Mouse (Mus musculus): ENCODE results near the gene Slc51a. TPM values are rescaled to one million over a fixed set of nuclear protein-coding genes. Genes with fewer than 3 reads are reported as not detected.
"Not testable (repeated sequence)": the region's sequence is repeated elsewhere in the genome, so short reads cannot be mapped to it uniquely, and the experiment has no call there.

Gene Slc51a
- polyA plus RNA-seq, 1 experiment from 2014 or later, result 1.3 TPM

GRCm38 (mm10) chr16:32502621-32503335, 15.1 kb upstream of the Slc51a start:
- H3K4me3 ChIP-seq (ENCODE audit: low read depth, low read length), result no peak overlapping the region
- no peaks in the 10 kb centered on the region for H3K36me3 ChIP-seq (ENCODE audit: control insufficient read depth, insufficient read depth)
- no peaks in the 10 kb centered on the region for H3K9me3 ChIP-seq (replicated peaks; ENCODE audit: control insufficient read depth, low read length)
- H3K27me3 ChIP-seq (ENCODE audit: control insufficient read depth, insufficient read depth, low read depth, low read length), result peaks cover 4% of the 10 kb centered on the region
- ATAC-seq (ENCODE audit: low read depth), result no peak
- H3K4me2 ChIP-seq (ENCODE audit: low read depth, low read length), result no peak overlapping the region
- H3K9ac ChIP-seq (ENCODE audit: low read depth, low read length), result no peak overlapping the region
- peaks cover 17% of the 10 kb centered on the region for H3K4me1 ChIP-seq (ENCODE audit: control insufficient read depth, low read depth, low read length)
- H3K27ac ChIP-seq (ENCODE audit: low read length), result no peak overlapping the region
- 64% methylated on average over 12 of the region's 12 CpGs for WGBS (ENCODE audit: insufficient replicate concordance)

GRCm38 (mm10) chr16:32501459-32501858, 13.8 kb upstream of the Slc51a start:
- H3K9ac ChIP-seq (ENCODE audit: low read depth, low read length), result no peak overlapping the region
- no peak overlapping the region for H3K4me3 ChIP-seq (ENCODE audit: low read depth, low read length)
- peaks cover 4% of the 10 kb centered on the region for H3K27me3 ChIP-seq (ENCODE audit: control insufficient read depth, insufficient read depth, low read depth, low read length)
- no peaks in the 10 kb centered on the region for H3K36me3 ChIP-seq (ENCODE audit: control insufficient read depth, insufficient read depth)
- WGBS (ENCODE audit: insufficient replicate concordance), result 64% methylated on average over 7 of the region's 7 CpGs
- peaks cover 5% of the 10 kb centered on the region for H3K4me1 ChIP-seq (ENCODE audit: control insufficient read depth, low read depth, low read length)
- no peak overlapping the region for H3K27ac ChIP-seq (ENCODE audit: low read length)
- no peak for ATAC-seq (ENCODE audit: low read depth)
- no peak overlapping the region for H3K4me2 ChIP-seq (ENCODE audit: low read depth, low read length)
- no peaks in the 10 kb centered on the region for H3K9me3 ChIP-seq (replicated peaks; ENCODE audit: control insufficient read depth, low read length)

GRCm38 (mm10) chr16:32499430-32500037, 11.9 kb upstream of the Slc51a start:
- Histone ChIP-seq H3K9ac (ENCODE audit: low read depth, low read length) (peak overlapping the region; percentile 26; the same call in 1 of the 2 replicates), H3K4me2 (ENCODE audit: low read depth, low read length) (peak overlapping the region; percentile 50), H3K27ac (ENCODE audit: low read length) (no peak overlapping the region), H3K4me1 (ENCODE audit: control insufficient read depth, low read depth, low read length) (peaks cover 3% of the 10 kb centered on the region), H3K27me3 (ENCODE audit: control insufficient read depth, insufficient read depth, low read depth, low read length) (peaks cover 4% of the 10 kb centered on the region), H3K4me3 (ENCODE audit: low read depth, low read length) (peak overlapping the region; percentile 14; the same call in 1 of the 2 replicates), H3K36me3 (ENCODE audit: control insufficient read depth, insufficient read depth) (no peaks in the 10 kb centered on the region), H3K9me3 (replicated peaks; ENCODE audit: control insufficient read depth, low read length) (no peaks in the 10 kb centered on the region)
- peak; percentile 76 for ATAC-seq (ENCODE audit: low read depth)
- 8% methylated on average over 22 of the region's 22 CpGs for WGBS (ENCODE audit: insufficient replicate concordance)

- Histone ChIP-seq H3K4me1 (ENCODE audit: control insufficient read depth, low read depth, low read length) (peaks cover 3% of the 10 kb centered on the region), H3K4me3 (ENCODE audit: low read depth, low read length) (no peak overlapping the region)
- 54% methylated on average over 13 of the region's 13 CpGs for WGBS (ENCODE audit: insufficient replicate concordance)
Measured at GRCm38 (mm10) chr16:32498996-32499395, 11.3 kb upstream of the Slc51a start.

GRCm38 (mm10) chr16:32495965-32496364, 8.3 kb upstream of the Slc51a start, which contains the start of gene Zdhhc19:
Gene Zdhhc19 (plus strand): TSS chr16:32496265.
- H3K9ac ChIP-seq (ENCODE audit: low read depth, low read length), result no peak within 1 kb of the TSS
- 58% methylated on average over 3 of the region's 3 CpGs for WGBS (ENCODE audit: insufficient replicate concordance)

More at GRCm38 (mm10) chr16:32498996-32499395, 11.3 kb upstream of the Slc51a start:
- Histone ChIP-seq H3K4me2 (ENCODE audit: low read depth, low read length) (no peak overlapping the region; the same call in 1 of the 2 replicates), H3K9ac (ENCODE audit: low read depth, low read length) (no peak overlapping the region), H3K27me3 (ENCODE audit: control insufficient read depth, insufficient read depth, low read depth, low read length) (peaks cover 4% of the 10 kb centered on the region), H3K36me3 (ENCODE audit: control insufficient read depth, insufficient read depth) (no peaks in the 10 kb centered on the region), H3K27ac (ENCODE audit: low read length) (no peak overlapping the region), H3K9me3 (replicated peaks; ENCODE audit: control insufficient read depth, low read length) (no peaks in the 10 kb centered on the region)
- no peak for ATAC-seq (ENCODE audit: low read depth)

GRCm38 (mm10) chr16:32494371-32494770, 6.7 kb upstream of the Slc51a start:
- not testable (repeated sequence) for ATAC-seq (ENCODE audit: low read depth); H3K36me3 ChIP-seq (ENCODE audit: control insufficient read depth, insufficient read depth); H3K4me3 ChIP-seq (ENCODE audit: low read depth, low read length); H3K9ac ChIP-seq (ENCODE audit: low read depth, low read length); H3K4me2 ChIP-seq (ENCODE audit: low read depth, low read length); H3K27me3 ChIP-seq (ENCODE audit: control insufficient read depth, insufficient read depth, low read depth, low read length); H3K9me3 ChIP-seq (replicated peaks; ENCODE audit: control insufficient read depth, low read length); H3K4me1 ChIP-seq (ENCODE audit: control insufficient read depth, low read depth, low read length); H3K27ac ChIP-seq (ENCODE audit: low read length)
- 55% methylated on average over 6 of the region's 6 CpGs for WGBS (ENCODE audit: insufficient replicate concordance)

More at GRCm38 (mm10) chr16:32495965-32496364, 8.3 kb upstream of the Slc51a start, which contains the start of gene Zdhhc19:
- peaks cover 3% of the 10 kb centered on the region for H3K4me1 ChIP-seq (ENCODE audit: control insufficient read depth, low read depth, low read length)
- no peak for ATAC-seq (ENCODE audit: low read depth)
- H3K27ac ChIP-seq (ENCODE audit: low read length), result no peak within 1 kb of the TSS
- no peaks in the 10 kb centered on the region for H3K36me3 ChIP-seq (ENCODE audit: control insufficient read depth, insufficient read depth)
- peaks cover 4% of the 10 kb centered on the region for H3K27me3 ChIP-seq (ENCODE audit: control insufficient read depth, insufficient read depth, low read depth, low read length)
- no peak within 1 kb of the TSS for H3K4me2 ChIP-seq (ENCODE audit: low read depth, low read length)
- no peak within 1 kb of the TSS for H3K4me3 ChIP-seq (ENCODE audit: low read depth, low read length)
- H3K9me3 ChIP-seq (replicated peaks; ENCODE audit: control insufficient read depth, low read length), result no peaks in the 10 kb centered on the region

- H3K4me3 ChIP-seq (ENCODE audit: low read depth, low read length), result no peak overlapping the region
- no peak overlapping the region for H3K9ac ChIP-seq (ENCODE audit: low read depth, low read length)
- WGBS (ENCODE audit: insufficient replicate concordance), result 73% methylated on average over 3 of the region's 3 CpGs
- no peaks in the 10 kb centered on the region for H3K36me3 ChIP-seq (ENCODE audit: control insufficient read depth, insufficient read depth)
- ATAC-seq (ENCODE audit: low read depth), result no peak
- no peak overlapping the region for H3K4me2 ChIP-seq (ENCODE audit: low read depth, low read length)
- no peaks in the 10 kb centered on the region for H3K27me3 ChIP-seq (ENCODE audit: control insufficient read depth, insufficient read depth, low read depth, low read length)
- H3K27ac ChIP-seq (ENCODE audit: low read length), result no peak overlapping the region
- H3K4me1 ChIP-seq (ENCODE audit: control insufficient read depth, low read depth, low read length), result peaks cover 16% of the 10 kb centered on the region
- no peaks in the 10 kb centered on the region for H3K9me3 ChIP-seq (replicated peaks; ENCODE audit: control insufficient read depth, low read length)
Measured at GRCm38 (mm10) chr16:32488939-32489338, 1.3 kb upstream of the Slc51a start.

- Histone ChIP-seq H3K27me3 (ENCODE audit: control insufficient read depth, insufficient read depth, low read depth, low read length) (no peaks in the 10 kb centered on the region), H3K27ac (ENCODE audit: low read length) (no peak overlapping the region), H3K4me2 (ENCODE audit: low read depth, low read length) (no peak overlapping the region), H3K9me3 (replicated peaks; ENCODE audit: control insufficient read depth, low read length) (no peaks in the 10 kb centered on the region), H3K9ac (ENCODE audit: low read depth, low read length) (no peak overlapping the region), H3K4me1 (ENCODE audit: control insufficient read depth, low read depth, low read length) (peaks cover 16% of the 10 kb centered on the region), H3K4me3 (ENCODE audit: low read depth, low read length) (no peak overlapping the region), H3K36me3 (ENCODE audit: control insufficient read depth, insufficient read depth) (no peaks in the 10 kb centered on the region)
- 72% methylated on average over 6 of the region's 6 CpGs for WGBS (ENCODE audit: insufficient replicate concordance)
- ATAC-seq (ENCODE audit: low read depth), result no peak
Measured at GRCm38 (mm10) chr16:32486046-32486445, 1.6 kb downstream of the Slc51a start.

GRCm38 (mm10) chr16:32485209-32485608, 2.5 kb downstream of the Slc51a start:
- no peaks in the 10 kb centered on the region for H3K9me3 ChIP-seq (replicated peaks; ENCODE audit: control insufficient read depth, low read length)
- H3K9ac ChIP-seq (ENCODE audit: low read depth, low read length), result no peak overlapping the region
- no peaks in the 10 kb centered on the region for H3K36me3 ChIP-seq (ENCODE audit: control insufficient read depth, insufficient read depth)
- no peak for ATAC-seq (ENCODE audit: low read depth)
- 36% methylated on average over 2 of the region's 2 CpGs for WGBS (ENCODE audit: insufficient replicate concordance)
- H3K4me1 ChIP-seq (ENCODE audit: control insufficient read depth, low read depth, low read length), result peaks cover 16% of the 10 kb centered on the region
- no peak overlapping the region for H3K4me2 ChIP-seq (ENCODE audit: low read depth, low read length)
- H3K27me3 ChIP-seq (ENCODE audit: control insufficient read depth, insufficient read depth, low read depth, low read length), result no peaks in the 10 kb centered on the region
- no peak overlapping the region for H3K27ac ChIP-seq (ENCODE audit: low read length)
- H3K4me3 ChIP-seq (ENCODE audit: low read depth, low read length), result no peak overlapping the region
